Mouse (Mus musculus): ENCODE data around the gene Hist3h2a. TPM values are rescaled to one million over a fixed set of nuclear protein-coding genes. Genes with fewer than 3 reads are reported as not detected.

Hist3h2a gene
- total and polyA plus RNA-seq, 2 experiments from 2014 or later: 58.7 to 181 TPM

GRCm38 (mm10) chr11:58955143-58955867, 820 bp downstream of the Hist3h2a start:
- Histone ChIP-seq H3K27me3 (ENCODE audit: insufficient read depth, low read length) (no peaks in the 10 kb centered on the region), H3K27ac (ENCODE audit: low read depth, low read length) (peak overlapping the region; percentile 99), H3K4me2 (ENCODE audit: low read depth) (peak overlapping the region; percentile 85), H3K36me3 (ENCODE audit: insufficient read depth) (no peaks in the 10 kb centered on the region; the same call in 1 of the 2 replicates), H3K9ac (peak overlapping the region; percentile 75), H3K9me3 (ENCODE audit: low read length) (no peaks in the 10 kb centered on the region), H3K4me3 (ENCODE audit: low read depth, low read length) (peak overlapping the region; percentile 59), H3K4me1 (ENCODE audit: insufficient read depth) (peaks cover 29% of the 10 kb centered on the region)
- 0 out of 2 replicates have a peak, but pooled peaks have one; percentile 22 for TF ChIP-seq CTCF (IDR thresholded peaks at IDR 0.05; ENCODE audit: low read depth)
- WGBS: under 1% methylated on average over 20 of the region's 20 CpGs
- DNase-seq (peak; percentile 49), ATAC-seq (no peak)

GRCm38 (mm10) chr11:58955868-58956257, 1.4 kb downstream of the Hist3h2a start:
- Histone ChIP-seq H3K4me2 (ENCODE audit: low read depth) (peak overlapping the region; percentile 85), H3K27me3 (ENCODE audit: insufficient read depth, low read length) (no peaks in the 10 kb centered on the region), H3K9me3 (ENCODE audit: low read length) (no peaks in the 10 kb centered on the region), H3K4me1 (ENCODE audit: insufficient read depth) (peaks cover 24% of the 10 kb centered on the region), H3K27ac (ENCODE audit: low read depth, low read length) (0 out of 2 replicates have a peak overlapping the region, but pooled peaks have one; percentile 99), H3K9ac (peak overlapping the region; percentile 75), H3K4me3 (ENCODE audit: low read depth, low read length) (peak overlapping the region; percentile 59), H3K36me3 (ENCODE audit: insufficient read depth) (no peaks in the 10 kb centered on the region; the same call in 1 of the 2 replicates)
- WGBS: 10% methylated on average over 8 of the region's 8 CpGs
- no peak for TF ChIP-seq CTCF (IDR thresholded peaks at IDR 0.05; ENCODE audit: low read depth)
- ATAC-seq: no peak
- no peak for DNase-seq

- Histone ChIP-seq H3K4me1 (ENCODE audit: insufficient read depth) (peaks cover 21% of the 10 kb centered on the region), H3K4me2 (ENCODE audit: low read depth) (peak overlapping the region; percentile 85), H3K27ac (ENCODE audit: low read depth, low read length) (no peak overlapping the region), H3K27me3 (ENCODE audit: insufficient read depth, low read length) (no peaks in the 10 kb centered on the region), H3K36me3 (ENCODE audit: insufficient read depth) (no peaks in the 10 kb centered on the region; the same call in 1 of the 2 replicates), H3K9ac (peak overlapping the region; percentile 75), H3K4me3 (ENCODE audit: low read depth, low read length) (peak overlapping the region; percentile 59), H3K9me3 (ENCODE audit: low read length) (no peaks in the 10 kb centered on the region)
- no peak for TF ChIP-seq CTCF (IDR thresholded peaks at IDR 0.05; ENCODE audit: low read depth)
- ATAC-seq (no peak), DNase-seq (no peak)
- WGBS: 62% methylated on average over 5 of the region's 5 CpGs
Observed at GRCm38 (mm10) chr11:58957226-58957914, 2.9 kb downstream of the Hist3h2a start.

GRCm38 (mm10) chr11:58958536-58958935, 4.1 kb downstream of the Hist3h2a start:
- Histone ChIP-seq H3K9me3 (ENCODE audit: low read length) (no peaks in the 10 kb centered on the region), H3K9ac (no peak overlapping the region), H3K4me2 (ENCODE audit: low read depth) (no peak overlapping the region), H3K4me1 (ENCODE audit: insufficient read depth) (peaks cover 21% of the 10 kb centered on the region), H3K27me3 (ENCODE audit: insufficient read depth, low read length) (no peaks in the 10 kb centered on the region), H3K4me3 (ENCODE audit: low read depth, low read length) (no peak overlapping the region), H3K36me3 (ENCODE audit: insufficient read depth) (no peaks in the 10 kb centered on the region; the same call in 1 of the 2 replicates), H3K27ac (ENCODE audit: low read depth, low read length) (no peak overlapping the region)
- DNase-seq: no peak
- no peak for TF ChIP-seq CTCF (IDR thresholded peaks at IDR 0.05; ENCODE audit: low read depth)
- no peak for ATAC-seq
- WGBS: 88% methylated on average over 6 of the region's 6 CpGs

DNA sequence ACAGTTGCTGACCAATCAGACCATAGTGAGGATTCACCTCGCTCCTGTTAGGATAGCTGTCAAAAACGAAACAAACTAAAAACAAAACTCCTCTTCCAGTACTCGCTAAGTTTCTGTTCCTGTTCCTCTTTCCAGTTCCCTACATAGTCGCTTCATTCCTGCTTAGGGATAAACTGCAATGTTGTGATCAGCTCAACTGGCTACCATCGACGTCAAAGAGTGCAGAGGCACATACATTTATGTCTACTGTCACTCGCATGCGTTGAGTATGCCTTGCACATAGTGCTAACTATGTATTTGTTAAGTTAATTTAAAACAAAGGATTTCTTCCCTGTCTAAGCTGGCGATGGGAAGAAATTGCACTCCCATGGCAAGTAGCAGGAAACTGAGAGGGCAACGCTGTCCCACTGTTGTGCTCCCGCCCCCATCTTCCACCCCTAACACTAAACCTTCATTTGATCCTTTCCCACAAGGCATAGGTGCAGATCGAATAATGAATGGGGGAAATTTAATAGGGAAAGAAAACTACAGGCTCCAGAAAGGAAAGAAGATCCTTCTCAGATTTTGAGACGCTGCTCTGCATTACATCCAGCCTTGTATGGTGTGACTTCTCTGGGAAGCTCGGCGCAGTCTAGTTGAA, 4.8 kb downstream of the Hist3h2a start:
- ATAC-seq: no peak
- peaks cover 21% of the 10 kb centered on the region for H3K4me1 ChIP-seq (ENCODE audit: insufficient read depth)
- no peaks in the 10 kb centered on the region for H3K27me3 ChIP-seq (ENCODE audit: insufficient read depth, low read length)
- H3K4me2 ChIP-seq (ENCODE audit: low read depth): peak overlapping the region; percentile 81
- H3K36me3 ChIP-seq (ENCODE audit: insufficient read depth): no peaks in the 10 kb centered on the region; the same call in 1 of the 2 replicates
- WGBS: 27% methylated on average over 15 of the region's 15 CpGs
- no peaks in the 10 kb centered on the region for H3K9me3 ChIP-seq (ENCODE audit: low read length)
- no peak for TF ChIP-seq CTCF (IDR thresholded peaks at IDR 0.05; ENCODE audit: low read depth)
- H3K9ac ChIP-seq: peak overlapping the region; percentile 56
- H3K4me3 ChIP-seq (ENCODE audit: low read depth, low read length): peak overlapping the region; percentile 49
- DNase-seq: no peak
- H3K27ac ChIP-seq (ENCODE audit: low read depth, low read length): peak overlapping the region; percentile 66

GRCm38 (mm10) chr11:58959921-58960465, 5.5 kb downstream of the Hist3h2a start:
- Histone ChIP-seq H3K9ac (peak overlapping the region; percentile 56), H3K4me1 (ENCODE audit: insufficient read depth) (peaks cover 21% of the 10 kb centered on the region), H3K27me3 (ENCODE audit: insufficient read depth, low read length) (no peaks in the 10 kb centered on the region), H3K4me3 (ENCODE audit: low read depth, low read length) (peak overlapping the region; percentile 49), H3K27ac (ENCODE audit: low read depth, low read length) (peak overlapping the region; percentile 66), H3K4me2 (ENCODE audit: low read depth) (peak overlapping the region; percentile 81), H3K36me3 (ENCODE audit: insufficient read depth) (no peaks in the 10 kb centered on the region; the same call in 1 of the 2 replicates), H3K9me3 (ENCODE audit: low read length) (no peaks in the 10 kb centered on the region)
- ATAC-seq: peak; percentile 88
- DNase-seq: peak; percentile 85
- TF ChIP-seq CTCF (IDR thresholded peaks at IDR 0.05; ENCODE audit: low read depth): peak; percentile 59
- WGBS: 3% methylated on average over 40 of the region's 40 CpGs
